Mouse (Mus musculus): ENCODE measurements around the gene Magi2.

Magi2 gene

GRCm38 (mm10) chr5:20614891-20615290 is 1388.1 kb downstream of the Magi2 start:
- DNase-seq: no peak

GRCm38 (mm10) chr5:20620596-20621511 is 1394.0 kb downstream of the Magi2 start:
- DNase-seq: no peak

- no peak for DNase-seq
Observed at GRCm38 (mm10) chr5:20622417-20622816, 1395.6 kb downstream of the Magi2 start.

- DNase-seq: no peak
Observed at GRCm38 (mm10) chr5:20622837-20623573, 1396.2 kb downstream of the Magi2 start.

GRCm38 (mm10) chr5:20625117-20625516 is 1398.3 kb downstream of the Magi2 start:
- no peak for DNase-seq

GRCm38 (mm10) chr5:20628954-20629601 is 1402.2 kb downstream of the Magi2 start:
- DNase-seq: no peak

- DNase-seq: no peak
Observed at GRCm38 (mm10) chr5:20634046-20634769, 1407.4 kb downstream of the Magi2 start.

GRCm38 (mm10) chr5:20634822-20635221 is 1408.0 kb downstream of the Magi2 start:
- no peak for DNase-seq

- DNase-seq: no peak
Observed at GRCm38 (mm10) chr5:20637300-20637989, 1410.6 kb downstream of the Magi2 start.

- DNase-seq: no peak
Observed at GRCm38 (mm10) chr5:20642196-20642595, 1415.4 kb downstream of the Magi2 start.

- DNase-seq: no peak
Observed at GRCm38 (mm10) chr5:20643741-20644140, 1416.9 kb downstream of the Magi2 start.

- DNase-seq: no peak
Observed at GRCm38 (mm10) chr5:20646947-20647346, 1420.1 kb downstream of the Magi2 start.

GRCm38 (mm10) chr5:20653425-20654185 is 1426.8 kb downstream of the Magi2 start:
- DNase-seq: no peak

- DNase-seq: no peak
Observed at GRCm38 (mm10) chr5:20654766-20655472, 1428.1 kb downstream of the Magi2 start.

GRCm38 (mm10) chr5:20657056-20657455 is 1430.2 kb downstream of the Magi2 start:
- no peak for DNase-seq

- DNase-seq: no peak
Observed at GRCm38 (mm10) chr5:20667601-20668000, 1440.8 kb downstream of the Magi2 start.

- DNase-seq: no peak
Observed at GRCm38 (mm10) chr5:20668736-20669355, 1442.0 kb downstream of the Magi2 start.

GRCm38 (mm10) chr5:20669456-20669855 is 1442.6 kb downstream of the Magi2 start:
- DNase-seq: no peak

GRCm38 (mm10) chr5:20671826-20672225 is 1445.0 kb downstream of the Magi2 start:
- DNase-seq: peak; percentile 32

GRCm38 (mm10) chr5:20674523-20674922 is 1447.7 kb downstream of the Magi2 start:
- no peak for DNase-seq
